Mouse (Mus musculus) mesoderm, embryonic 11.5 days (tissue): ENCODE measurements around the gene Vmn1r43.
"Not testable (repeated sequence)": the region's sequence is repeated elsewhere in the genome, so short reads cannot be mapped to it uniquely, and the experiment has no call there.

ENCODE experiments used
- DNase-seq: peaks from one replicate; pipeline ENCODE4 v3.0.0-alpha.2; 2012; ENCODE audit warnings: low read depth, low spot score

Vmn1r43 gene

GRCm38 (mm10) chr6:89876313-89876712 is at the start of gene Vmn1r43, which contains the start of gene Vmn1r42:
Vmn1r43 (minus strand) TSS chr6:89876413.
Vmn1r42 (minus strand) TSS chr6:89876413.
- not testable (repeated sequence) for DNase-seq

GRCm38 (mm10) chr6:89883812-89884211 is 7.6 kb upstream of the Vmn1r43 start:
- no peak for DNase-seq

- no peak for DNase-seq
Observed at GRCm38 (mm10) chr6:89883360-89883759, 7.1 kb upstream of the Vmn1r43 start, which contains the start of gene Vmn1r44. Vmn1r44 (plus strand) TSS chr6:89883660.

DNA sequence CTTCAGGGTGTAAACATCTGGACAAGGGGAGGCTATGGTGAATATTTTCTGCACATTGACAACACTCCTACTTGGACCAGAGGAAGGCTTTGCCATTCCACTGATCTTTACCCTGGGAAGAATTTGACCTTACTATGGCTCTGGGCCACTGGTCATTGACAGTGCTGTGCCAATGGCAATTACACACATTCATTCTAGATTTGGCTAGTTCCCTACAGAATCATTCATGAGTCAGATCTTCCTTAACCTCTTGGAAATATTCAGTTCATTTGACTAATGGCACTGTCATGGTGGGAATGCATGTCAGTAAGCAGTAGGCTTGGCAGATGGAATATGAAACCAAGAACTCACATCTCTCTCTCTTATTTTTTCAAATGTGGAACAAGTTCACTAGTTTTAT is 4.7 kb upstream of the Vmn1r43 start:
- no peak for DNase-seq

GRCm38 (mm10) chr6:89876963-89877362 is 750 bp upstream of the Vmn1r43 start:
- no peak for DNase-seq

DNA sequence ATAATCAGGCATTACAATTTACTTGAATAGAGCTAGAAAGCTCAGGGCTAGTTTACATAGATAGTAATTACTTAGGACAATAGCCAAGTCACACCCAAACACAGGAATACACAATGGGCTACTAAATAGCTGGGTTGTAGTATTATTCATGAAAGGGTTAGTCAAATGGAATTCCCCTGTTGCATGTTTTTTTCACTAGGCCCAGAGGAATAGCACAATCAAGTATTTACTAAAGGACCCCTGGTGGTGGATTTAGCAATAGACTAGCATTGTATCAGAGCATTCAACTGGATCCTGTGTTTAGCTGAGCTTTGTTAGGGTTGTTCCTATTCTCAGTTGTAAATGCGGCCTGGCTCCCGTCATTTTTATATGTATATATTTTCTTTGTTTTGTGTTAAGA is 8.2 kb downstream of the Vmn1r43 start:
- DNase-seq: no peak

DNA sequence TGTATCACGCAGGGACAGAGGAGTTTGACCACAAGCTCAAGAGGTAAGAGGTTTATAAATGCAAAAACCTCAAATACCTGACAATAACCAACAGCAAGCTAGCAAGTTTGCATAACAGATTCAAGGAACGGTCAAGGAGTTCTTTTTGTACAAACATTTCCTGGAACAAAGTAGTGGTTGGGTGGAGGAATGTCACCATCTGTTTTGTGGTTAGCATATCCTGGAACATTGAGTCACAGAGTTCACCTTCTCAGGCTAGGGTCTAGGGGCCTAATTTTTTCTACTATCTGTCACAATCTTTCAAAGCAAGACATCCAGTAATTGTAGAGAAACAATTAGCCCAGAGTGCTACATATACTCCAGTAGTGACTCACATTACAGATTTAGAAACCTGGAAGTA is 8.9 kb downstream of the Vmn1r43 start:
- DNase-seq: no peak

GRCm38 (mm10) chr6:89863792-89864191 is 12.4 kb downstream of the Vmn1r43 start:
- DNase-seq: no peak

DNA sequence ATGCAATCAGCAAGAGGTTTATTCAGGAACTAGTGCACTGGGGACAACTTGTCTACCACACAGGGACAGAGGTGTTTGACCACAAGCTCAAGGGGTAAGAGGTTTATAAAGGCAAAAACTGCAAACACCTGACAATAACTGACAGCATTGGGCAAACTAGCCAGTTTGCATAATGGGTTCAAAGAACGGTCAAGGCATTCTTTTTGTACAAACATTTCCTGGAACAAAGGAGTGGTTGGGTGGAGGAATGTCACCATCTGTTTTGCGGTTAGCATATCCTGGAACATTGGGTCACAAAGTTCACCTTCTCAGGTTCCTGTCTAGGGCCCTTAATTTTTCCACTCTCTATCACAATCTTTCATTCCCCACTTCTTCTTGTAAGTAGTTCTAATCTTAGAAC is 16.4 kb downstream of the Vmn1r43 start:
- DNase-seq: no peak

DNA sequence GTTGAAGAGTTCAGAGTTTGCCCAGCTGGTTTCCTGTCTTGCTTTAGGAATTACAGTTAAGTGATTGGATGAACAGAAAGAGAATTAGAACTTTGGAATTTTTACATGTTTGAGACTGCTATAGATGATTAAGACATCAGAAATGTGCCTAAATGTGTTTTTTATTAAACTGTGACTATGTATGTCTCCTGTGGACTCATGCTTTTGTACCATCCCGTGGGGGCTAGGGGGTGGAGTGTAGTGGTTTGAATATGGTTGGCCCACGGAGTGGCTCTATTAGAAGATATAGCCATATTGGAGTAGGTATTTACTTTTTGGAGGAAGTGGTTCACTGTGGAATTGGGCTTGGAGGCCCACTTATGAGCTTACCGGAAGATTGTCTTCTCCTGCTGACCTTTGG is 18.7 kb downstream of the Vmn1r43 start:
- no peak for DNase-seq
